Mouse (Mus musculus) lung, postnatal 0 days (tissue): ENCODE measurements around the gene Olfr315. TPM values are rescaled to one million over a fixed set of nuclear protein-coding genes. Genes with fewer than 3 reads are reported as not detected.

Experiments
- ATAC-seq: fragments of 200-750 bp; cut with Nextera tagmentation; 2 replicates; pipeline ENCODE4 v1.8.0; 2017; ENCODE audit warnings: moderate library complexity
- DNase-seq: peaks from one replicate; pipeline ENCODE4 v3.0.0-alpha.2; 2016; ENCODE audit warnings: low spot score
- H3K27ac ChIP-seq: fragments of 300-500 bp; sonication (generic); 2 replicates; pipeline ENCODE4 v1.5.1; 2014; ENCODE audit warnings: antibody characterized with exemption, mild to moderate bottlenecking, low read length, mixed read lengths
- H3K27me3 ChIP-seq: fragments of 300-500 bp; sonication (generic); replicated peaks from 2 replicates; pipeline ENCODE4 v1.6.1; 2014; ENCODE audit warnings: low read length, mixed read lengths; ENCODE audit not compliant: insufficient read depth
- H3K36me3 ChIP-seq: fragments of 300-500 bp; sonication (generic); 2 replicates; pipeline ENCODE4 v1.6.1; 2014; ENCODE audit warnings: low read length, mixed read lengths; ENCODE audit not compliant: insufficient read depth
- H3K4me1 ChIP-seq: fragments of 300-500 bp; sonication (generic); 2 replicates; pipeline ENCODE4 v1.6.1; 2014; ENCODE audit warnings: antibody characterized with exemption, low read depth, low read length, mixed read lengths; ENCODE audit not compliant: insufficient read depth
- H3K4me2 ChIP-seq: fragments of 300-500 bp; sonication (generic); replicated peaks from 2 replicates; pipeline ENCODE4 v1.6.1; 2014; ENCODE audit warnings: low read depth, mild to moderate bottlenecking, low read length, moderate library complexity, mixed read lengths
- H3K4me3 ChIP-seq: fragments of 300-500 bp; sonication (generic); 2 replicates; pipeline ENCODE4 v1.5.1; 2014; ENCODE audit warnings: low read depth, low read length
- H3K9ac ChIP-seq: fragments of 300-500 bp; sonication (generic); replicated peaks from 2 replicates; pipeline ENCODE4 v1.6.1; 2014; ENCODE audit warnings: low read depth, mild to moderate bottlenecking
- H3K9me3 ChIP-seq: fragments of 300-500 bp; sonication (generic); 2 replicates; pipeline ENCODE4 v1.6.1; 2016; ENCODE audit warnings: low read length, mixed read lengths
- CTCF ChIP-seq: IDR thresholded peaks from 2 replicates; pipeline ENCODE4 v1.5.1; 2016; ENCODE audit warnings: antibody characterized with exemption, mild to moderate bottlenecking
- EP300 ChIP-seq: IDR thresholded peaks from 2 replicates; pipeline ENCODE4 v1.6.1; 2016; ENCODE audit warnings: antibody characterized with exemption, mild to moderate bottlenecking, control low read depth
- WGBS: fragments of 180-500 bp; shearing (Covaris S2); extraction: QIAGEN DNeasy Blood & Tissue Kit; methylation state at CpG from one replicate; pipeline ENCODE4 v1.1.7; 2014; 5-methylcytosine and 5-hydroxymethylcytosine counted together
- polyA plus RNA-seq: library from polyadenylated mRNA; unstranded; fragments of >200 nt; fragmentation: Nextera tagmentation; extraction: Ambion mirVana; gene quantifications from 2 replicates; pipeline ENCODE4 v1.2.1, GENCODE M21; 2015

Gene Olfr315
- polyA plus RNA-seq, 1 experiment from 2014 or later: not detected

DNA sequence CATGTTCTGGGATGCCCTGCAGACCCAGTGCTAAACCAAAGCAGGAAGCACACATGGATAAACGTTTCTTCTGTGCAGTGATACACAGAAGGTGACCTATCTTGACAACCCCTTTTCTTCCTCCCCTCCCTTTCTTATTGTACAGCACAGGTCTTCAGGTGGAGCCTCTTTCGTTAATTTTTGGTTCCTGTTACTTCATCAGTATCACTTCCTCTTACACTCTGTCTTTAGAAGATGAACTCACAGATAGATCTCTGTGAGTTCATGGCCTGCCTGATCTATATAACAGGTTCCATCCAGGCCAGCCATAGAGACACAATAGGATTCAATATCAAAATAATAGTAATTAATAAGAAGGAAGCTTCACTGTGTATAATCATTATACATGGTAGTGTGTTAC is 17.1 kb downstream of the Olfr315 start:
- TF ChIP-seq EP300: no peak
- no peak for TF ChIP-seq CTCF
- ATAC-seq (no peak), DNase-seq (no peak)
- Histone ChIP-seq H3K36me3 (no peaks in the 10 kb centered on the region), H3K9ac (no peak overlapping the region), H3K4me2 (no peak overlapping the region), H3K4me3 (no peak overlapping the region), H3K4me1 (no peaks in the 10 kb centered on the region), H3K27me3 (no peaks in the 10 kb centered on the region), H3K9me3 (no peaks in the 10 kb centered on the region), H3K27ac (no peak overlapping the region)
- 38% methylated on average over 2 of the region's 2 CpGs for WGBS

GRCm38 (mm10) chr11:58790646-58791045 is 17.7 kb downstream of the Olfr315 start:
- no peaks in the 10 kb centered on the region for H3K36me3 ChIP-seq
- no peaks in the 10 kb centered on the region for H3K27me3 ChIP-seq
- no peak overlapping the region for H3K4me3 ChIP-seq
- no peaks in the 10 kb centered on the region for H3K9me3 ChIP-seq
- H3K4me2 ChIP-seq: no peak overlapping the region
- no peak overlapping the region for H3K9ac ChIP-seq
- no peaks in the 10 kb centered on the region for H3K4me1 ChIP-seq
- no peak overlapping the region for H3K27ac ChIP-seq
- ATAC-seq (no peak), DNase-seq (no peak)
- TF ChIP-seq CTCF (no peak), EP300 (no peak)
- 60% methylated on average over 6 of the region's 6 CpGs for WGBS

DNA sequence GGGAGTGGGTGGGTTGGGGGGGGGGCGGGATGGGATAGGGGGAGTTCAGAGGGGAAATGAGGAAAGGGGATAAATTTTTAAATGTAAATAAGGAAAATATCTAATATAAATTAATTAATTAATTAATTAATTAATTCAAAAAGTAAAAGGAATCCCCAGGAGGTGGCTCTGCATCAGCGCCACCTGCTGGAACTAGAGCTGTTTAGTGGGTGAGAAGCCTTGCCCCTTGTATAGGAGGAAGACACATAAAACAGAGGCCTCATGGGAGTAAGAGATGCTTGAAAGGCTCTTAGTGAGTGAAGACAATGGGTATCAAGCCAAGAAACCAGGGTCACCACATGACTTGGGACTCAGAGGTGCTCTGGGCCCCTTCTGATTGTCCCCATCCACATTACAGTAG is 22.9 kb downstream of the Olfr315 start:
- no peak overlapping the region for H3K27ac ChIP-seq
- no peak overlapping the region for H3K4me2 ChIP-seq
- no peaks in the 10 kb centered on the region for H3K36me3 ChIP-seq
- DNase-seq: no peak
- 98% methylated on average over 2 of the region's 2 CpGs for WGBS
- H3K4me1 ChIP-seq: no peaks in the 10 kb centered on the region
- ATAC-seq: no peak
- no peak for TF ChIP-seq EP300
- peak; percentile 2; the same call in 1 of the 2 replicates for TF ChIP-seq CTCF
- H3K9ac ChIP-seq: no peak overlapping the region
- no peak overlapping the region for H3K4me3 ChIP-seq
- no peaks in the 10 kb centered on the region for H3K9me3 ChIP-seq
- H3K27me3 ChIP-seq: no peaks in the 10 kb centered on the region

- H3K9ac ChIP-seq: no peak overlapping the region
- no peaks in the 10 kb centered on the region for H3K27me3 ChIP-seq
- 59% methylated on average over 7 of the region's 7 CpGs for WGBS
- DNase-seq (no peak), ATAC-seq (no peak)
- H3K4me3 ChIP-seq: no peak overlapping the region
- H3K36me3 ChIP-seq: no peaks in the 10 kb centered on the region
- no peaks in the 10 kb centered on the region for H3K9me3 ChIP-seq
- TF ChIP-seq EP300 (no peak), CTCF (no peak)
- no peak overlapping the region for H3K27ac ChIP-seq
- no peak overlapping the region for H3K4me2 ChIP-seq
- no peaks in the 10 kb centered on the region for H3K4me1 ChIP-seq
These were observed 23.9 kb downstream of the Olfr315 start for GRCm38 (mm10) chr11:58796850-58797249.

- Histone ChIP-seq H3K4me1 (no peaks in the 10 kb centered on the region), H3K27me3 (no peaks in the 10 kb centered on the region), H3K27ac (no peak overlapping the region), H3K4me3 (no peak overlapping the region), H3K9me3 (no peaks in the 10 kb centered on the region), H3K9ac (no peak overlapping the region), H3K36me3 (no peaks in the 10 kb centered on the region), H3K4me2 (no peak overlapping the region)
- DNase-seq: no peak
- WGBS: 72% methylated on average over 5 of the region's 5 CpGs
- ATAC-seq: no peak
- TF ChIP-seq EP300 (no peak), CTCF (no peak)
These were observed 26.8 kb downstream of the Olfr315 start for GRCm38 (mm10) chr11:58799747-58800146.

DNA sequence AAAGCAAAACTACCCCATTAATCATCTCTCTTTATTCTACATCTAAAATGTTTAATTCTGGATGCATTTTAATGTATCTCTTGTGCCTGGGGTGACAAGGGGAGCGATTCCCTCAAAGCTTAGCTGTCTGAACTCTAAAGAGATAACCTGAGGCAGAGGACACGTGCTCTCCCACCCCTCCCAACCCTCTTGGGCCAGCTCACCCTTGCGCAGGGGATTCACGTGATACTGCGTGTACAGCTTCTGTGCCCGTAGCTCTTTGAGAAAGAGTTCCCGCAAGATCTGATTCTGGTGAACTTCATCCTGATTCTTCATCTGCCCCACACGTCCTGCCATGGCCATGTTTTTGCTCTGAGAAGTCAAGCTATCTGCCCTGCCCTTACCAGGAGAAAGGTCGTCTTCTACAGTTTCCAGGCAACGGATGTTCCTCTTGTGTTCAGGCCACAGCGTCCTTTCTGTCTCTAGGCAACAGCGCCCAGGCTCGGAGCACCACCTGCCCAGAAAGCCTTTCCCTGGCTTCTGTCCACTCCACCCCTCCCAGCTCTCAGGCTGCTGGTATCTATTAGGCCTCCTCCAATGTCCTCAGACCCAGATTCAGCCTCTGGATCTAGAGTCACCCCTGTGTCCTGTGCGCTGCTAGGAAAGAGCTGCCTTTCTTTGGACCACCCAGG is 28.7 kb downstream of the Olfr315 start, which contains the start of gene Fam183b:
Gene Fam183b, minus strand, starts transcription at position 403 of the 671 bp plus-strand sequence.
- ATAC-seq (no peak; the same call in 1 of the 2 replicates), DNase-seq (peak; percentile 17)
- 0 out of 2 replicates have a peak within 1 kb of the TSS, but pooled peaks have one; percentile 8 for H3K4me2 ChIP-seq
- no peak within 1 kb of the TSS for H3K9ac ChIP-seq
- H3K4me3 ChIP-seq: no peak within 1 kb of the TSS
- H3K4me1 ChIP-seq: no peaks in the 10 kb centered on the region
- H3K9me3 ChIP-seq: no peaks in the 10 kb centered on the region
- no peaks in the 10 kb centered on the region for H3K36me3 ChIP-seq
- TF ChIP-seq EP300 (no peak), CTCF (no peak)
- 8% methylated on average over 14 of the region's 14 CpGs for WGBS
- no peak within 1 kb of the TSS for H3K27ac ChIP-seq
- no peaks in the 10 kb centered on the region for H3K27me3 ChIP-seq

DNA sequence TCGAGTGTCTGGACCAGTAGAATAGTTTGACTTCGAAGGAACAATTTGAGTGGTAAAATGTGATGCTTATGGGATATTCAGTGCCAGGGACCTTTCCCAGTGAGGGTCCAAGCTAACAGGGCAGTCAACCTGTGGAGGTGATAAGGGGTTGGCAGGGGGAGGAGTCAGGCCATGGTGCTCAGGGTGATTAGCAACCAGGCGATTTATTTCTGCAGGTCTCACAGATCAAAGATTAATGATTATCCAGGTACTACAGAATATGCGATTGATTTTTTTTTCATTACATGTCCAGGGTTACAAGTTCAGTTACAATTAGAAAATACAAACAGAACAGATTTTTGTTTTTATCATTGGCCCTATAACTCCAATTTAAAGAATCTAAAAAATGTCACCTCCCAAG is 30.9 kb downstream of the Olfr315 start:
- no peak overlapping the region for H3K4me3 ChIP-seq
- no peak overlapping the region for H3K4me2 ChIP-seq
- 34% methylated on average over 4 of the region's 4 CpGs for WGBS
- no peak overlapping the region for H3K9ac ChIP-seq
- no peaks in the 10 kb centered on the region for H3K9me3 ChIP-seq
- ATAC-seq (no peak), DNase-seq (no peak)
- no peaks in the 10 kb centered on the region for H3K36me3 ChIP-seq
- no peaks in the 10 kb centered on the region for H3K4me1 ChIP-seq
- no peaks in the 10 kb centered on the region for H3K27me3 ChIP-seq
- H3K27ac ChIP-seq: no peak overlapping the region
- TF ChIP-seq EP300 (no peak), CTCF (no peak)
